Mouse (Mus musculus) MEL (cell line): ENCODE data around the gene Nos1ap. TPM values are rescaled to one million over a fixed set of nuclear protein-coding genes. Genes with fewer than 3 reads are reported as not detected.

ENCODE experiments used
- DNase-seq: peaks from one replicate; pipeline ENCODE4 v3.0.0; 2011; ENCODE audit warnings: low read depth, low spot score
- H3K27ac ChIP-seq: 2 replicates; pipeline ENCODE4 v1.5.1; 2012; ENCODE audit warnings: low read depth, mild to moderate bottlenecking, control low read depth, low read length, moderate library complexity; ENCODE audit not compliant: control insufficient read depth
- H3K27me3 ChIP-seq, 2 experiments: fragments of 150-350 bp in 1 of 2; sonication (generic) in 1 of 2; 2 replicates each; pipeline ENCODE4 v1.6.1; 2012; ENCODE audit warnings: low read length in 2 of 2, mild to moderate bottlenecking in 2 of 2, improper control_type of control experiment in 1 of 2, moderate library complexity in 1 of 2; ENCODE audit not compliant: insufficient read depth in 2 of 2, control insufficient read depth in 1 of 2
- H3K36me3 ChIP-seq, 2 experiments: 2 replicates each; pipeline ENCODE4 v1.6.1; 2012 to 2014; ENCODE audit warnings: low read length in 2 of 2, improper control_type of control experiment in 1 of 2, inconsistent platforms in 1 of 2, mild to moderate bottlenecking in 1 of 2; ENCODE audit not compliant: insufficient read depth in 2 of 2, control insufficient read depth in 1 of 2
- H3K4me1 ChIP-seq, 2 experiments: fragments of 150-350 bp in 1 of 2; sonication (generic) in 1 of 2; 2 replicates each; pipeline ENCODE4 v1.6.1; 2012; ENCODE audit warnings: low read length in 2 of 2, improper control_type of control experiment in 1 of 2, mild to moderate bottlenecking in 1 of 2; ENCODE audit not compliant: insufficient read depth in 2 of 2, control insufficient read depth in 1 of 2
- H3K4me3 ChIP-seq, 2 experiments: fragments of 150-350 bp in 1 of 2; sonication (generic) in 1 of 2; 2 replicates each; pipeline ENCODE4 v1.5.1; 2012; ENCODE audit warnings: low read depth in 2 of 2, low read length in 2 of 2, mild to moderate bottlenecking in 2 of 2, moderate library complexity in 2 of 2, control low read depth in 1 of 2, improper control_type of control experiment in 1 of 2; ENCODE audit not compliant: control insufficient read depth in 1 of 2, insufficient read depth in 1 of 2
- H3K79me2 ChIP-seq: 2 replicates; pipeline ENCODE4 v1.6.1; 2012; ENCODE audit warnings: mild to moderate bottlenecking, low read length, moderate library complexity; ENCODE audit not compliant: control insufficient read depth, poor library complexity, insufficient read depth
- H3K9ac ChIP-seq: 2 replicates; pipeline ENCODE4 v1.6.1; 2012; ENCODE audit warnings: low read depth, mild to moderate bottlenecking, control low read depth, low read length, moderate library complexity; ENCODE audit not compliant: control insufficient read depth, poor library complexity, severe bottlenecking
- H3K9me3 ChIP-seq: fragments of 150-350 bp; sonication (generic); replicated peaks from 2 replicates; pipeline ENCODE4 v1.6.1; 2012; ENCODE audit warnings: mild to moderate bottlenecking, low read length, improper control_type of control experiment, moderate library complexity; ENCODE audit not compliant: insufficient read depth
- BHLHE40 ChIP-seq: IDR thresholded peaks from 2 replicates; pipeline ENCODE4 v1.6.1; 2012; ENCODE audit warnings: low read depth, mild to moderate bottlenecking, inconsistent platforms, low read length, improper control_type of control experiment, borderline replicate concordance
- CHD1 ChIP-seq: IDR thresholded peaks from 2 replicates; pipeline ENCODE4 v1.6.1; 2012; ENCODE audit warnings: low read depth, mild to moderate bottlenecking, inconsistent platforms, low read length, improper control_type of control experiment
- CHD2 ChIP-seq: IDR thresholded peaks from 2 replicates; pipeline ENCODE4 v1.6.1; 2011; ENCODE audit warnings: low read length, improper control_type of control experiment
- CTCF ChIP-seq, 3 experiments: IDR thresholded peaks in 2 of 3; conservative IDR thresholded peaks in 1 of 3; 2 replicates each; pipeline ENCODE4 v1.5.1; 2011 to 2012; ENCODE audit warnings: low read length in 3 of 3, low read depth in 2 of 3, mild to moderate bottlenecking in 2 of 3, improper control_type of control experiment in 1 of 3, inconsistent platforms in 1 of 3, mixed read lengths in 1 of 3, moderate library complexity in 1 of 3; ENCODE audit not compliant: control insufficient read depth in 1 of 3, insufficient read depth in 1 of 3, poor library complexity in 1 of 3, severe bottlenecking in 1 of 3
- E2F4 ChIP-seq: IDR thresholded peaks from 2 replicates; pipeline ENCODE4 v1.6.1; 2011; ENCODE audit warnings: low read depth, low read length, improper control_type of control experiment, borderline replicate concordance
- ELF1 ChIP-seq: IDR thresholded peaks from 2 replicates; pipeline ENCODE4 v1.6.1; 2014; ENCODE audit warnings: low read depth, mild to moderate bottlenecking, inconsistent platforms, low read length, improper control_type of control experiment, moderate library complexity
- EP300 ChIP-seq, 2 experiments: IDR thresholded peaks; 2 replicates each; pipeline ENCODE4 v1.6.1; 2011; ENCODE audit warnings: improper control_type of control experiment in 2 of 2, low read length in 2 of 2, low read depth in 1 of 2, mild to moderate bottlenecking in 1 of 2
- ETS1 ChIP-seq: IDR thresholded peaks from 2 replicates; pipeline ENCODE4 v1.6.1; 2012; ENCODE audit warnings: low read depth, mild to moderate bottlenecking, inconsistent platforms, low read length, improper control_type of control experiment, moderate library complexity
- GABPA ChIP-seq: IDR thresholded peaks from 2 replicates; pipeline ENCODE4 v1.6.1; 2012; ENCODE audit warnings: low read depth, mild to moderate bottlenecking, inconsistent platforms, low read length, improper control_type of control experiment, moderate library complexity
- GATA1 ChIP-seq: IDR thresholded peaks from 2 replicates; pipeline ENCODE4 v1.6.1; 2011; ENCODE audit warnings: low read depth, low read length, improper control_type of control experiment
- HCFC1 ChIP-seq: IDR thresholded peaks from 2 replicates; pipeline ENCODE4 v1.6.1; 2012; ENCODE audit warnings: low read depth, mild to moderate bottlenecking, inconsistent platforms, low read length, improper control_type of control experiment, moderate library complexity
- JUND ChIP-seq: IDR thresholded peaks from 2 replicates; pipeline ENCODE4 v1.6.1; 2011; ENCODE audit warnings: low read depth, mild to moderate bottlenecking, improper control_type of control experiment, low read length
- KAT2A ChIP-seq: conservative IDR thresholded peaks from 2 replicates; pipeline ENCODE4 v1.6.1; 2012; ENCODE audit warnings: low read depth, low read length, improper control_type of control experiment, inconsistent platforms
- MAFK ChIP-seq: IDR thresholded peaks from 2 replicates; pipeline ENCODE4 v1.6.1; 2011; ENCODE audit warnings: low read depth, mild to moderate bottlenecking, low read length, improper control_type of control experiment, borderline replicate concordance
- MAZ ChIP-seq: IDR thresholded peaks from 2 replicates; pipeline ENCODE4 v1.6.1; 2012; ENCODE audit warnings: low read depth, mild to moderate bottlenecking, inconsistent platforms, low read length, improper control_type of control experiment
- MEF2A ChIP-seq: IDR thresholded peaks from 2 replicates; pipeline ENCODE4 v1.6.1; 2014; ENCODE audit warnings: low read depth, mild to moderate bottlenecking, inconsistent platforms, low read length, improper control_type of control experiment; ENCODE audit not compliant: poor library complexity, insufficient replicate concordance, severe bottlenecking; ENCODE audit errors: extremely low read depth
- MXI1 ChIP-seq: IDR thresholded peaks from 2 replicates; pipeline ENCODE4 v1.6.1; 2011; ENCODE audit warnings: mild to moderate bottlenecking, low read depth, low read length, improper control_type of control experiment
- MYB ChIP-seq: IDR thresholded peaks from 2 replicates; pipeline ENCODE4 v1.6.1; 2011; ENCODE audit warnings: mild to moderate bottlenecking, low read depth, low read length, improper control_type of control experiment
- MYC ChIP-seq: IDR thresholded peaks from 2 replicates; pipeline ENCODE4 v1.6.1; 2011; ENCODE audit warnings: low read depth, mild to moderate bottlenecking, low read length, improper control_type of control experiment, moderate library complexity
- NELFE ChIP-seq: IDR thresholded peaks from 2 replicates; pipeline ENCODE4 v1.6.1; 2011; ENCODE audit warnings: low read depth, low read length, improper control_type of control experiment
- POLR2A ChIP-seq, 2 experiments: IDR thresholded peaks; 2 replicates each; pipeline ENCODE4 v1.6.1; 2011 to 2012; ENCODE audit warnings: low read length in 2 of 2, mild to moderate bottlenecking in 2 of 2, control low read depth in 1 of 2, improper control_type of control experiment in 1 of 2, low read depth in 1 of 2, moderate library complexity in 1 of 2; ENCODE audit not compliant: control insufficient read depth in 1 of 2, insufficient read depth in 1 of 2, poor library complexity in 1 of 2
- POLR2AphosphoS2 ChIP-seq: IDR thresholded peaks from 2 replicates; pipeline ENCODE4 v1.6.1; 2011; ENCODE audit warnings: low read length, improper control_type of control experiment
- POLR2AphosphoS5 ChIP-seq: IDR thresholded peaks from 2 replicates; pipeline ENCODE4 v1.6.1; 2012; ENCODE audit warnings: low read depth, borderline replicate concordance, mild to moderate bottlenecking, inconsistent platforms, low read length, moderate library complexity, mixed read lengths
- SIN3A ChIP-seq: IDR thresholded peaks from 2 replicates; pipeline ENCODE4 v1.6.1; 2012; ENCODE audit warnings: low read length, improper control_type of control experiment, inconsistent platforms
- TAL1 ChIP-seq: IDR thresholded peaks from 2 replicates; pipeline ENCODE4 v1.6.1; 2012; ENCODE audit warnings: mild to moderate bottlenecking, inconsistent platforms, low read length, moderate library complexity, mixed read lengths
- TCF12 ChIP-seq: IDR thresholded peaks from 2 replicates; pipeline ENCODE4 v1.6.1; 2014; ENCODE audit warnings: low read depth, mild to moderate bottlenecking, inconsistent platforms, low read length, improper control_type of control experiment, moderate library complexity
- UBTF ChIP-seq: IDR thresholded peaks from 2 replicates; pipeline ENCODE4 v1.6.1; 2012; ENCODE audit warnings: low read depth, mild to moderate bottlenecking, inconsistent platforms, low read length, improper control_type of control experiment, moderate library complexity, borderline replicate concordance; ENCODE audit not compliant: insufficient read depth
- USF1 ChIP-seq: IDR thresholded peaks from 2 replicates; pipeline ENCODE4 v1.6.1; 2014; ENCODE audit warnings: low read depth, mild to moderate bottlenecking, inconsistent platforms, low read length, improper control_type of control experiment, moderate library complexity
- USF2 ChIP-seq, 2 experiments: IDR thresholded peaks; 2 replicates each; pipeline ENCODE4 v1.6.1; 2011 to 2012; ENCODE audit warnings: improper control_type of control experiment in 2 of 2, low read length in 2 of 2, borderline replicate concordance in 1 of 2, inconsistent platforms in 1 of 2, low read depth in 1 of 2, mild to moderate bottlenecking in 1 of 2; ENCODE audit not compliant: insufficient read depth in 1 of 2
- ZC3H11A ChIP-seq: IDR thresholded peaks from 2 replicates; pipeline ENCODE4 v1.6.1; 2012; ENCODE audit warnings: low read depth, mild to moderate bottlenecking, inconsistent platforms, low read length, improper control_type of control experiment
- ZKSCAN1 ChIP-seq: IDR thresholded peaks from 2 replicates; pipeline ENCODE4 v1.6.1; 2012; ENCODE audit warnings: low read depth, mild to moderate bottlenecking, inconsistent platforms, low read length, improper control_type of control experiment, moderate library complexity
- polyA plus RNA-seq, 2 experiments: library from polyadenylated mRNA; stranded (reverse) in 1 of 2; unstranded in 1 of 2; fragments of >175 nt in 1 of 2; fragments of >200 nt in 1 of 2; gene quantifications; 2 replicates each; pipeline versions ENCODE4 v1.2.1 to v1.2.4; 2012; ENCODE audit warnings: low replicate concordance in 2 of 2, low read depth in 1 of 2; ENCODE audit not compliant: insufficient read length in 2 of 2, insufficient read depth in 1 of 2, missing spikeins in 1 of 2
- total RNA-seq: library from RNA; depleted of rRNA; stranded (reverse); fragments of 300-350 nt; gene quantifications from 2 replicates; pipeline ENCODE4 v1.2.3, GENCODE M21; 2012

Nos1ap gene
- total and polyA plus RNA-seq, 3 experiments = 0.62 to 2.4 TPM; not detected in 1

DNA sequence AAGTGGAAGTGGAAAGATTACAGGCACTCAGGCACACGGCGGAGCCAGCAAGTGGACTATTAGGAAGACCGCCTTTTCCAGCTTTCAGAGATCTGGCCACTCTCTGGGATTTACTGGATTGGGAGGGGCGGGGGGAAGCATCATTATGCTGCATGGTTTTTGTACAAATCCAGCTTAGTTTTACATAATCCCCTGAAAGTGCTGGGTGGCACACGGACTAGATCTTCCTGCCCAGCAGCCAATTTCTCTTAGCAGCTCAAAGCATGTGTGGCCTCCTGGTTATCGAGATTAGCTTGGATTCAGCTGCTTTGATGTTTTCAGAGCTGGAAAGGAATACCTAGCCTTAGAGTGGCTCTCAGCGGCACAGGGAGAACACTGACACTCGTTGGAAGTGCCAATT lies 246.6 kb downstream of the Nos1ap start:
- Histone ChIP-seq H3K9me3 (no peaks in the 10 kb centered on the region), H3K4me1 (no peaks in the 10 kb centered on the region), H3K79me2 (no peaks in the 10 kb centered on the region), H3K4me3 (no peak overlapping the region), H3K27ac (no peak overlapping the region), H3K36me3 (no peaks in the 10 kb centered on the region), H3K9ac (no peak overlapping the region), H3K27me3 (no peaks in the 10 kb centered on the region)
- no peak for DNase-seq
- TF ChIP-seq SIN3A (no peak), EP300 (IDR thresholded peaks at IDR 0.05; ENCODE audit: low read depth in 1 of 2, low read length in 2 of 2) (no peak), POLR2AphosphoS2 (no peak), ZC3H11A (no peak), CHD2 (no peak), KAT2A (no peak), POLR2A (IDR thresholded peaks at IDR 0.05; ENCODE audit: control insufficient read depth in 1 of 2, insufficient read depth in 1 of 2, low read depth in 1 of 2, low read length in 2 of 2, poor library complexity in 1 of 2) (no peak), USF1 (no peak), HCFC1 (no peak), MAFK (no peak), GABPA (no peak), POLR2AphosphoS5 (no peak), GATA1 (no peak), TAL1 (no peak), CHD1 (no peak), MAZ (no peak), ELF1 (no peak), MYB (no peak), MXI1 (no peak), NELFE (no peak)

DNA sequence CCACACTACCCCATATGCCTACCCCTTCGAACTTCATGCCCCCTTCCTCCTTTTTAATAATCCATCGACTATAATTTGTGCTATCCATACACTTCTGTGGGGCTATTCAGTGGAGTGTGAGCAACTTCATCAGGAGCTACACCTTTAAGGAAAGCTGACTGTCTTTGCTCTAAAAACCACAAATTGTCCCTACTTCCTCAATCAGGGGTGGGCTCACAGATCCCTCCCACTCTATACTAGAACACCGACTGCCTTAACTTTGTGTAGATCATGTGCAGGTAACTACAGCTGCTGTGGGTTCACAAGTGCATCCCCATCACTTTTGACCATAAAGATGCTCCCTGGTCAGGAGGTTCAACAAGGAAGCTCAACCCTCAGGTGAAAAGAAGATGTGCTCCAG lies 249.7 kb downstream of the Nos1ap start:
- Histone ChIP-seq H3K9ac (no peak overlapping the region), H3K36me3 (no peaks in the 10 kb centered on the region), H3K4me1 (no peaks in the 10 kb centered on the region), H3K27me3 (no peaks in the 10 kb centered on the region), H3K4me3 (no peak overlapping the region), H3K9me3 (no peaks in the 10 kb centered on the region), H3K27ac (no peak overlapping the region), H3K79me2 (no peaks in the 10 kb centered on the region)
- DNase-seq = peak; percentile 4
- TF ChIP-seq MYC (no peak), USF2 (IDR thresholded peaks at IDR 0.05; ENCODE audit: borderline replicate concordance in 1 of 2, insufficient read depth in 1 of 2, low read depth in 1 of 2, low read length in 2 of 2) (no peak), KAT2A (no peak), MEF2A (no peak), UBTF (no peak), ETS1 (no peak), JUND (no peak), TCF12 (no peak), E2F4 (no peak), CTCF (IDR thresholded peaks at IDR 0.05 in 2 of 3, conservative IDR thresholded peaks at IDR 0.05 in 1 of 3; ENCODE audit: control insufficient read depth in 1 of 3, insufficient read depth in 1 of 3, low read depth in 2 of 3, low read length in 3 of 3, poor library complexity in 1 of 3, severe bottlenecking in 1 of 3) (no peak), CHD1 (no peak), CHD2 (no peak), MAZ (no peak), TAL1 (no peak), ZKSCAN1 (no peak), BHLHE40 (no peak), POLR2A (IDR thresholded peaks at IDR 0.05; ENCODE audit: control insufficient read depth in 1 of 2, insufficient read depth in 1 of 2, low read depth in 1 of 2, low read length in 2 of 2, poor library complexity in 1 of 2) (no peak)
